Mouse (Mus musculus): ENCODE data around the gene Eif3b.
"Not testable (repeated sequence)": the region's sequence is repeated elsewhere in the genome, so short reads cannot be mapped to it uniquely, and the experiment has no call there.

The Eif3b gene

GRCm38 (mm10) chr5:140392701-140393100, 26.4 kb upstream of the Eif3b start:
- in situ Hi-C loops (cut with MboI, MseI) = loop anchor here in 1 of 2 experiments (10.0 kb wide), 1 partner anchor 558 kb away; no protein-coding TSS in a partner anchor

DNA sequence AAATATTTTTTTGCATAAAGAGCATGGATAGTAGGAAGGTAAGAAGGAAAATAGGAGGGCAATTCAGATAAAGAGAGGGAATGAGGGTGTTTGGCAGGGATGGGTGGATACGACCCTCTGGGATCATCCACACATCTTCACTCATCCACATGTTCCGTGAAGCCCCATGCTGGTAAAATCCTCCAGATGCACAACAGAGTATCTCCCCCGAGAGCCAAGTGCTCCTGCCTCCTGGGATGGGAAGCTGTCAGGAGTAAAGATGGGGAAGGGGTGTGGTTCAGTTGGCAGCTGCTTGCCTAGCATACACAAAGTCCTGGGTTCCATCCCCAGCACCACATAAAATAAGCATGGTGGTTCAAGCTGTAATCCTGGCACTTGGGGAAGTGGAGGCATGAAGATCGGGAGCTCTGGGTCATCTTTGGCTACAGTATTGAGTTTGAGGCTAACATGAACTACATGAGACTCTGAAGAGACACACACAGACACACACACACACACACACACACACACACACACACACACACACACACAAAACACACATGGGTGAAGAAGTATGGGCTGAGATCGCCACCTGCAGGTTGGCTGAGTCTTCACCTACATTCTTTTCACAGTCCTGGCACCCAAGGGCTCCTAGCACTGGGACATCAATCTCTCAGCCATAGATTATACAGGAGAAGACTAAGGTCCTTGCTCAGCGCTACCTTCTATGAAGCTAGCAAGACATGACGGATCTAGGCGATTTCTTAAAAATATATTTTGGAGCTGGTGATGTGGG, 22.8 kb upstream of the Eif3b start:
- in situ Hi-C loops (cut with MboI, MseI) = loop anchor here in 1 of 2 experiments (10.0 kb wide), 1 partner anchor 562 kb away; no protein-coding TSS in a partner anchor

DNA sequence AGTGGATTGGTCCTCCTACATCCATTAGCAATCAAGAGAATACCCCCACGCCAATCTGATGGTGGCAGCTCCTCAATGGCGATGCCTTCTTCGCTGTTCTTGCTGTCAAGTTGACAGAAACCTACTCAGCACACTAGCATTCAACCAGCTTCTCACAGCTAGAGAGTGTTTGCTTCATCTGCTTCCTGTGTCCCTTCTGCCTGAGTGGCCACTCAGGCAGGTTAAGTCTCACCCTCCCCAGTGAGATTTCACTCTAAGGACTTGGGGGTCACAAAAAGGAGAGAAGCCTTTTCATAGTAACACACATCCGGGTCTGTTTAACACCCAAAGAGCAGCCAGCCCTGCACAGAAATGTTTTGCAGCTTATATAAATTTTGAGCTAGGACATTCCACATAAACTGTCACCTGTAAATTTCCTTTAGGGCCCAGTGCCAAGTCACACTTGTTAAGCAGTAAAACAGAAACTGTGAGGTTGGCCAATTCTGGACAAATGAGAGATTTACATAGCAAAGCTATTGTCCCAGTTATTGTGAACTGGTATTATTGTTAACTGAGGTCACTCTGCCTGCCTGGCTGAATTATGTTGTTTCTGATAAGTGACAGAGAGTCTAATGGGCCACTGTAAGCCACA, 16.4 kb upstream of the Eif3b start:
- in situ Hi-C loops (cut with MboI, MseI) = no loop called here

DNA sequence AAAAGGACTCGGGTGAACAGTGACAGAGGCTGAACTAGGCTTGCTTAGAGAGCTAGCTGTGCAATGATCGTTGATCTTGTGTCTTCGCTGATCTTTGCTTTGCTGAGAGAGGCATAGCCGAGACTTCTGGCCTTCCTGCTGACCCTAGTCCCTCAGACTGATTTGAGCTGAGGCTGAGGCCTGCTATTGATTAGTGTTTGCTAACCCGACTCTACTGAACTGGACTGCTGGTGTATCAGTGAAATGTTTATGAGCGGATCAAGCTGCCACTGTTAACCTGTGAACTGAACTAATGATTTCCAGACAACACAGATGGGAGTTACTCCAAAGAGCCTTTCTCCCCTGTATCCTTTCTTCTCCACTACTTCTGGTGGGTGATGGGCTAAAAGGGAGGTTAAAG, 14.0 kb upstream of the Eif3b start:
- in situ Hi-C loops (cut with MboI, MseI) = no loop called here

DNA sequence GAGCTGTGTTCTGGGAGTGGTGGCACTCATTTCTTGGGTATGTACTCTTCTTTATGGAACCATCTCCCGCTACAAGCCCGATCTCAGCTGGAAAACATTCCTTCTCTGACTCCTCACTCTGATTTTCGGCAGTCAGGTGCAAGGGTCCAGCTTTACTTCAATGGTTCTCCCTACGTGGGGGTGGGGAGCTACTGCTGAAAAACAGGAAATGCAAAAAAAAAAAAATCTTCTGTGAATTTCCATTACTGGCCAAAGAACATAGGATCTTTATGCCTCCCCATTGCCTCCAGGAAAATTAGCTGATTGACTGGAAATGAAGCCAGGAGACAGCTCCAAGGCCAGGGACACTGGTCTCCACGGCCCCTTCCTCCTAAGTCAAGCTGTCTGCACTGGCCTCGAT, 12.5 kb upstream of the Eif3b start:
- in situ Hi-C loops (cut with MboI, MseI) = no loop called here

DNA sequence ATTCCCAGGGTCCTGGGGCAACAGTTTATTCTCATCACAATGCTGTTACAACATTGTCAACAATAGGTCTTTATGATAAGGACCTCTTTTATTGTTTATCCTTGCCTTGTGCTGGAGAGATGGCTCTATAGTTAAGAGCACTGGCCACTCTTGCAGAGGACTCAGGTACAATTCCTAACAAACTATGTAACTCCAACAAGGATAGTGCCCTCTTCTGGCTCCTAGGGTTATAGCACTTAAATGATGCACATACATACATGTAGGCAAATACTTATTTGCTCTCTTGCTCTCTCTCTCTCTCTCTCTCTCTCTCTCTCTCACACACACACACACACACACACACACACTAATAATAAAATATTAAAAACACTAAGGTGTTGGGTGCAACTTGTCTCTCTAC, 10.3 kb upstream of the Eif3b start:
- in situ Hi-C loops (cut with MboI, MseI) = no loop called here

DNA sequence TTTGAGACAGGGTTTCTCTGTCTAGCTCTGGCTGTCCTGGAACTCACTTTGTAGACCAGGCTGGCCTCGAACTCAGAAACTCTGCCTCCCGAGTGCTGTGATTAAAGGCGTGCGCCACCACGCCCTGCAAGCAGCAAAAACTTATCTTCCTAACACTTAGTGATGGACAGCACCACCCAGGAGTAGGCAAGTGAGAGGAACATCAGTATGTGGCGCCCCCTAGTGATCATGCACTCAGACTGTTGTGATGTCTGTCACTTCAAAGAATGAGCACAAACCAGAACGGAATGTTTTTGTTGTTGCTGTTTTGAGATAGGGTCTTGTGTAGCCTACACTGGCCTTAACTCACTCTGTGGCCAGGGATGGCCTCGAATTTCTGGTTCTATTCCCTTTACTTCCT, 7.8 kb upstream of the Eif3b start:
- in situ Hi-C loops (cut with MboI, MseI) = loop anchor here in 1 of 2 experiments (10.0 kb wide), 1 partner anchor 587 kb away; the partner anchor contains the start of genes Gm26938 and Psmg3

- in situ Hi-C loops (cut with MboI, MseI) = loop anchor here in 1 of 2 experiments (10.0 kb wide), 1 partner anchor 590 kb away; the partner anchor contains the start of genes Gm26938 and Psmg3
Observed at GRCm38 (mm10) chr5:140414647-140415046, 4.5 kb upstream of the Eif3b start.

DNA sequence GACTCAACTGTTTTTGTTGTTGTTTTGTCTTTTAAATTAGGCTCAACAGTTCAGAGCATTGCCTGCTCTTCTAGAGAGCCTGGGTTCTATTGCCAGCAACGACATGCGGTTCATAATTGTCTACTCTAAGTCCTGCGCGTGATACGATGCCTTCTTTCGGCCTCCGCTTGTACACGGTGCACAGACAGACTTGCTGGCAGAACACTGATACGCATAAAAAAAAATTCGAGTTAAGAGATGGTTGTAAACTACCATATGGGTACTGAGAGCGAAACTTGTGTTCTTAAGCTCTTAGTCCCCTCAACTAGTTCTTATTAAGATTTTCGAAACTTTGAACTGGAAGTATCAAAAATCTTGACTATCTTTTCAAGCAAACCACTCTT, 1.0 kb upstream of the Eif3b start:
- in situ Hi-C loops (cut with MboI, MseI) = loop anchor here in 1 of 2 experiments (10.0 kb wide), 1 partner anchor 593 kb away; the partner anchor contains the start of genes Gm26938 and Psmg3

- in situ Hi-C loops (cut with MboI, MseI) = loop anchor here in 1 of 2 experiments (10.0 kb wide), 1 partner anchor 595 kb away; the partner anchor contains the start of genes Gm26938 and Psmg3
Observed at GRCm38 (mm10) chr5:140419442-140420080, 433 bp downstream of the Eif3b start.

- in situ Hi-C loops (cut with MboI, MseI) = no loop called here
Observed at GRCm38 (mm10) chr5:140420616-140421015, 1.5 kb downstream of the Eif3b start.

- in situ Hi-C loops (cut with MboI, MseI) = no loop called here
Observed at GRCm38 (mm10) chr5:140425016-140425783, 6.1 kb downstream of the Eif3b start.

GRCm38 (mm10) chr5:140439117-140439516, 20.0 kb downstream of the Eif3b start:
- in situ Hi-C loops (cut with MboI, MseI) = not testable (repeated sequence)

- in situ Hi-C loops (cut with MboI, MseI) = no loop called here
Observed at GRCm38 (mm10) chr5:140441406-140441805, 22.3 kb downstream of the Eif3b start.

DNA sequence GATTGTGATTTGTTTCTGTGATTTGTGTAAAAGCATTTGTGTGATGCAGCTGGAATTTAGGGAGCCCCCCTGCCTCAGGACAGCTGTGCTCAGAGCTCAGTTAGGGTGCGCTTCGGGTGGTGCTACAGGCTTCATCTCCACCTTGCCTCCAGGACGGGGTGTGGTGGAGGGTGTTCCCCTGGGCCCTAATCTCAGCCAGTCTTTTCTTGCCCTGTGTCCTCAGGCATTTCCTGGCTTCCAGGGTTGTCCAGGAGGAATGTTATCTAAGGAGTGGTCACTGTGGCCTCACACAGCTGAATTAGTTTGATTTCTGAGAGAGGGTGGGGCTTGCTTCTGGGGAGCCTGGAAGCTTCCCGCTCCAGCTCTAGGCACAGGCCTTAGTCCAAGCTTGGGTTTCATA, 24.9 kb downstream of the Eif3b start:
- in situ Hi-C loops (cut with MboI, MseI) = no loop called here

- in situ Hi-C loops (cut with MboI, MseI) = no loop called here
Observed at GRCm38 (mm10) chr5:140445345-140445744, 26.2 kb downstream of the Eif3b start, which contains the start of gene Gm4869. Gene Gm4869 (plus strand): TSS chr5:140445645.

- in situ Hi-C loops (cut with MboI, MseI) = no loop called here
Observed at GRCm38 (mm10) chr5:140446054-140446453, 26.9 kb downstream of the Eif3b start.

DNA sequence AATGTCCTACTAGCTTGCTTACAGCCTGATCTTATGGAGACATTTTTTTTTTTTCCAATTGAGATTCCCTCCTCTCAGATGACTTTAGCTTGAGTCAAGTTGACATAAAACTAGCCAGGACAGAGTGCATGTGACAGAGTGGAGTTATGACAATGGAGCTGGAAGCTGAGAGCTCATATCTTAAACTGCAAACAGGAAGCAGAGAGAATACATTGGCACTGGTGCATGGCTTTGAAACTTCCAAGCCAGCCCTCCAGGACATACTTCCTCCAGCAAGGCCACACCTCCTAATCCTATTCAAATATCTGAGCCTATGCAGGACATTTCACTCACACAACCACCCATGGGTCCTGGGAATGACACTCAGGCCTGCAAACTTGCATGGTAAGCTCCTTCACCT, 35.4 kb downstream of the Eif3b start:
- in situ Hi-C loops (cut with MboI, MseI) = no loop called here

GRCm38 (mm10) chr5:140455466-140455865, 36.3 kb downstream of the Eif3b start:
- in situ Hi-C loops (cut with MboI, MseI) = no loop called here

DNA sequence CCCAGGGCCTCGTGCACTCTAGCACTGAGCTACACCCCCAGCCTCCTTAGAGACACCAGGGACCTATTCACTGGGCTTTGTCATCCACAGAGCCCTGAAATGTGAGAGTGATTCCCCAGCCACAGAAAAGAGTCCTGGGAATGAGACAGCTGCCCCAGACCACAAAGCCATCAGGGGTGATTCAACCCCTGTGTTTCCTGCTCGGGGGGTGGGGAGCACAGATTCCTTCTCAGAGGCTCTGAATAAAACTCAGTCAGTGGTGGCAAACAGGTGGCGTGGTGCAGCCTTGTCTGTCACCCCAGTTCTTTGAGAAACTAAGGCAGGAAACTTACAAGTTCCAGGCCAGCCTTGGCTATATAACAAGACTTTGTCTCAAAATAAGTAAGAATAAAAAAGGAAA, 42.3 kb downstream of the Eif3b start:
- in situ Hi-C loops (cut with MboI, MseI) = no loop called here

GRCm38 (mm10) chr5:140463151-140463550, 44.0 kb downstream of the Eif3b start:
- in situ Hi-C loops (cut with MboI, MseI) = not testable (repeated sequence)
